Mouse (Mus musculus) liver, embryonic 13.5 days (tissue): ENCODE data around the gene Miox. TPM values are rescaled to one million over a fixed set of nuclear protein-coding genes. Genes with fewer than 3 reads are reported as not detected.
A peak's percentile ranks its signal among the peaks of the same experiment; 100 is the strongest.

Experiments
- ATAC-seq: fragments of 200-750 bp; cut with Nextera tagmentation; 2 replicates; pipeline ENCODE4 v1.8.0; 2017; ENCODE audit warnings: low read depth, mild to moderate bottlenecking, moderate number of reproducible peaks, moderate library complexity
- DNase-seq: peaks from one replicate; pipeline ENCODE4 v3.0.0; 2022
- H3K27ac ChIP-seq: fragments of 300-500 bp; sonication (generic); 2 replicates; pipeline ENCODE4 v1.5.1; 2015; ENCODE audit warnings: moderate library complexity, mild to moderate bottlenecking, inconsistent platforms
- H3K27me3 ChIP-seq: fragments of 300-500 bp; sonication (generic); 2 replicates; pipeline ENCODE4 v1.6.1; 2015; ENCODE audit warnings: mild to moderate bottlenecking, inconsistent platforms
- H3K36me3 ChIP-seq: fragments of 300-500 bp; sonication (generic); 2 replicates; pipeline ENCODE4 v1.6.1; 2015; ENCODE audit warnings: mild to moderate bottlenecking, inconsistent platforms
- H3K4me1 ChIP-seq: fragments of 300-500 bp; sonication (generic); replicated peaks from 2 replicates; pipeline ENCODE4 v1.6.1; 2015; ENCODE audit warnings: inconsistent platforms
- H3K4me2 ChIP-seq: fragments of 300-500 bp; sonication (generic); 2 replicates; pipeline ENCODE4 v1.6.1; 2015; ENCODE audit warnings: inconsistent platforms, mild to moderate bottlenecking, moderate library complexity
- H3K4me3 ChIP-seq: fragments of 300-500 bp; sonication (generic); replicated peaks from 2 replicates; pipeline ENCODE4 v1.5.1; 2015; ENCODE audit warnings: mild to moderate bottlenecking, inconsistent platforms
- H3K9ac ChIP-seq: fragments of 300-500 bp; sonication (generic); 2 replicates; pipeline ENCODE4 v1.6.1; 2015; ENCODE audit warnings: mild to moderate bottlenecking, inconsistent platforms
- H3K9me3 ChIP-seq: fragments of 300-500 bp; sonication (generic); replicated peaks from 2 replicates; pipeline ENCODE4 v1.6.1; 2016; ENCODE audit warnings: inconsistent platforms
- WGBS: fragments of 180-500 bp; shearing (Covaris S2); methylation state at CpG from one replicate; pipeline ENCODE4 v1.1.7; 2015; ENCODE audit not compliant: insufficient replicate concordance; 5-methylcytosine and 5-hydroxymethylcytosine counted together
- polyA plus RNA-seq: library from polyadenylated mRNA; unstranded; fragments of >200 nt; fragmentation: Nextera tagmentation; extraction: Ambion mirVana; gene quantifications from 2 replicates; pipeline ENCODE4 v1.2.1, GENCODE M21; 2015

The Miox gene
- polyA plus RNA-seq, 1 experiment from 2014 or later, result 6.8 TPM

DNA sequence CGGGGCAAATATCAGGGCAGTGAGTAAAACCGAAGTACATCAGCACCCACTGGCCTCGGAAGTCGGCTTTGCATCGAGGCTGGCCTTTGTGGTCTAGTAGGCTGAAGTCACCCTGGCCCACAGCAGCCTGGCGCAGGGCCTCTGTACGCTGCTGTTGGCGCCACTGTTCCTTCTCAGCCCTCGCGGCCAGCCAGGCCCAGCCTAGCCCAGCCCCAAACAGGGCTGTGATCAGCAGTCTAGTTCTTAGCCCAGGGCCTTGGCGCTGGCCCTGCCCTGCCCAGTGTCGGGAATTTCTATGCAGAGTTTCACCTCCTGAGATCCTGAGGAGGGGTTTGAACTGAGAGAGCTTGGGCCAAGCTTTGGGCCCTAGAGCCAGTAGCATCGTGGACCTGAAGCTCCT is 37.9 kb downstream of the Miox start:
- 87% methylated on average over 13 of the region's 13 CpGs for WGBS
- Histone ChIP-seq H3K27ac (0 out of 2 replicates have a peak overlapping the region, but pooled peaks have one; percentile 87), H3K9me3 (no peaks in the 10 kb centered on the region), H3K4me2 (peak overlapping the region; percentile 98), H3K27me3 (peaks cover 13% of the 10 kb centered on the region), H3K9ac (0 out of 2 replicates have a peak overlapping the region, but pooled peaks have one; percentile 2), H3K36me3 (peaks cover 58% of the 10 kb centered on the region), H3K4me3 (0 out of 2 replicates have a peak overlapping the region, but pooled peaks have one; percentile 71), H3K4me1 (peaks cover 40% of the 10 kb centered on the region)
- ATAC-seq (no peak), DNase-seq (no peak)

DNA sequence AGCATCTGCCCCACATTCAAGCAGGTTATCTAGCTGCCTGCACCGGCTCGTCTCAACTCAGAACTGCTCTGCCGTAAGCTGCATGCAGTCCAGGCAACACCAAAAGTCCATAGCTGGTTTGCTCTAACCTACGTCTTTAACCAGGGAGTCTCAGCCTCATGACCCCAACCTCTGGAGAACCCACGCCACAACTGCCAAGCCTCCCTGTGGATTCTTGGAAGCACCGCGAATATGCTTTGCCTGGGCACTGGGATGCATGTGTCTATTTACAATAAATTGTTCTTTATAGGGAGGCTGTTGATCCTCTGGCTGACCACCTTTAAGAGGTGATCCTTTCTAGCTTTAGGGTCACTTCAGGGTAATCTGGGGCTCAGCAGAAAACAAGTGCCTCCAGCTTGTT is 38.3 kb downstream of the Miox start:
- peaks cover 17% of the 10 kb centered on the region for H3K27me3 ChIP-seq
- H3K9me3 ChIP-seq, result no peaks in the 10 kb centered on the region
- peak overlapping the region; percentile 71 for H3K4me3 ChIP-seq
- no peak for DNase-seq
- peak overlapping the region; percentile 98 for H3K4me2 ChIP-seq
- peaks cover 44% of the 10 kb centered on the region for H3K4me1 ChIP-seq
- WGBS, result 80% methylated on average over 7 of the region's 7 CpGs
- peak overlapping the region; percentile 85 for H3K9ac ChIP-seq
- H3K27ac ChIP-seq, result peak overlapping the region; percentile 87
- peaks cover 54% of the 10 kb centered on the region for H3K36me3 ChIP-seq
- ATAC-seq, result no peak

DNA sequence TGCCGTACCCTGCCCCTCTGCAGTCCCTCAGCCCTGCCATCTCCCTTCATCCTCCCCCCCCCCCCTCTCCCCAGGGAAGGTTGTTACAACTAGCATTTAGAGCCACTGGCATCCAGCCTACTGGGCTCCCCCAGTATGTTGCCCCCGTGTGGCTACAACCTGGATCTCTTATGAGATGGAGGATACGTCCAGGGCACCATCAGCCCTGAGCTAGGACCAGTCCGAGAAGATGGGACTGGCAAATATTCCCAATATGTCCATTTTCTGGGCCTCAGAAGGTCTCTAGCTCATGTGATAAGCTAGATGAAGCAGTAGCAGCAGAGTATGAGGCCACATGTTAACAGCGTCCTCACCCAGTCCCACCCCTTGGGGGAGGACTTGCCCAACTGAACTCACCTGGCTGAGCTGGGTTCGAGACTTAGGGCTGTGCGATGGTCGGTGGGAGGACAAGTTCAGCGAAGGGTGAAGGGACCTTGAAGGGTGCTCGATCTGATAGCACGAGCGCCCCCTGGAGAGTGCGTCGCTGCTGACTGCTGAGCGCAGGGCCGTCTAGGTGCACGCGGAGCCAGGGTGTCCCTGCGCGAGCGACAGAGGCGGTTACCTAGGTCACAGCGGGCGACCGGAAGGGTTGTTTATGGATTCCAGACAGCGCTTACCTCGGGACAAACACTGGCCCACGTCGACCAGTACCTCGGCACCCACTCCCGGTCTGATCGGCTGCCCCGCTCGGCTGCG is 39.0 kb downstream of the Miox start:
- peak overlapping the region; percentile 98 for H3K4me2 ChIP-seq
- peak overlapping the region; percentile 71 for H3K4me3 ChIP-seq
- WGBS, result 1% methylated on average over 35 of the region's 35 CpGs
- H3K9ac ChIP-seq, result peak overlapping the region; percentile 85
- DNase-seq (peak; percentile 81), ATAC-seq (peak; percentile 82)
- H3K4me1 ChIP-seq, result peaks cover 51% of the 10 kb centered on the region
- H3K9me3 ChIP-seq, result no peaks in the 10 kb centered on the region
- peaks cover 47% of the 10 kb centered on the region for H3K36me3 ChIP-seq
- H3K27ac ChIP-seq, result peak overlapping the region; percentile 87
- peaks cover 24% of the 10 kb centered on the region for H3K27me3 ChIP-seq

DNA sequence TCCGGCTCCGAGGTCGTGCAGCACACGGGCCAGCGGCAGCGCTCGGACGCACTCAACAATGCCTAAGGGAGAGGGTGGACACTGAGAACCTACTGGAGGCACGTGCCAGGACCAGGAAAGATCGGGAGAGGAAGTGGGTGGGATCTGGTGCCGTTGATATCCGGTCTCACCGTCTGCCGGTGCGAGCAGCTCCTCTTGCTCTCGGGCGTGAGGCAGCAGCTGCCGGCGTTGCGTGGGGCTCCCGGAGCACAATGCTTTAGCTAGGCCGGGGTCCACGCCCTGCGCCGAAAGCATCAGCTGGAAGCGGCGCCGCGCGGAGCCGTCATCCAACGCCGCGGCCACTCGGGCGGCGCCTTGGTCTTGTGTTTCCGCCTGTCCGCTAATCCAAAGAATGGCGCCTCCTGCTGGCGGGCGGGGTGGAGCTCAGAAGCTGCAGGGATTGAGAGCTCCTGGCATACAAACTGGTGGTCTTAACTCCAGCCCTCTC is 39.6 kb downstream of the Miox start, which contains the start of gene Sco2:
TSS of gene Sco2 (minus strand) at position 85 of the 487 bp plus-strand sequence.
- Histone ChIP-seq H3K9me3 (no peaks in the 10 kb centered on the region), H3K27me3 (peaks cover 30% of the 10 kb centered on the region), H3K4me1 (peaks cover 57% of the 10 kb centered on the region), H3K9ac (peak within 1 kb of the TSS; percentile 85), H3K36me3 (peaks cover 41% of the 10 kb centered on the region), H3K27ac (peak within 1 kb of the TSS; percentile 87), H3K4me3 (peak within 1 kb of the TSS; percentile 71), H3K4me2 (peak within 1 kb of the TSS; percentile 98)
- ATAC-seq (peak; percentile 72), DNase-seq (peak; percentile 83)
- under 1% methylated on average over 42 of the region's 42 CpGs for WGBS

DNA sequence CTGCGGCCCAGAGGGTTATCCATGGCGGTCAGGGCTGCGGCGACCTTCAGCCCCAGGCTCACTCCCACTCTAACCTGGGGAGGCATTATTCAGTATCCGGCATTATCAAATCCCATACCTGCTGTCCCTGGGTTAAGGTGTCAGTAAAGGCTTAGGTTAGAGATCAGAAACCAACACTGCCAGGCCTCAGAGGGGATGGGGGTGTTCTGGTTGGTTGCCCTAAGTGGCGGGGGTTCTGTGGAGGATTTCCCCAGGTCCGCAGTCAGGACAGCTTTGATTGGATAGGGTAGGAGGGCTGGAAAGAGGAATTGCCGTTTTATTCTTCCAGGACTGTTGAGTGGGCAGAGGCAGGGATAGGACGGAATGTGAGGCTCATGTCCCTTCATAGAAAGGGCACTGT is 40.1 kb downstream of the Miox start:
- peaks cover 36% of the 10 kb centered on the region for H3K36me3 ChIP-seq
- ATAC-seq, result peak; percentile 1
- H3K9ac ChIP-seq, result peak overlapping the region; percentile 85
- H3K27me3 ChIP-seq, result peaks cover 36% of the 10 kb centered on the region
- peak overlapping the region; percentile 71 for H3K4me3 ChIP-seq
- peaks cover 62% of the 10 kb centered on the region for H3K4me1 ChIP-seq
- peak overlapping the region; percentile 87; the same call in 1 of the 2 replicates for H3K27ac ChIP-seq
- H3K9me3 ChIP-seq, result no peaks in the 10 kb centered on the region
- no peak for DNase-seq
- H3K4me2 ChIP-seq, result peak overlapping the region; percentile 98
- 52% methylated on average over 9 of the region's 9 CpGs for WGBS

DNA sequence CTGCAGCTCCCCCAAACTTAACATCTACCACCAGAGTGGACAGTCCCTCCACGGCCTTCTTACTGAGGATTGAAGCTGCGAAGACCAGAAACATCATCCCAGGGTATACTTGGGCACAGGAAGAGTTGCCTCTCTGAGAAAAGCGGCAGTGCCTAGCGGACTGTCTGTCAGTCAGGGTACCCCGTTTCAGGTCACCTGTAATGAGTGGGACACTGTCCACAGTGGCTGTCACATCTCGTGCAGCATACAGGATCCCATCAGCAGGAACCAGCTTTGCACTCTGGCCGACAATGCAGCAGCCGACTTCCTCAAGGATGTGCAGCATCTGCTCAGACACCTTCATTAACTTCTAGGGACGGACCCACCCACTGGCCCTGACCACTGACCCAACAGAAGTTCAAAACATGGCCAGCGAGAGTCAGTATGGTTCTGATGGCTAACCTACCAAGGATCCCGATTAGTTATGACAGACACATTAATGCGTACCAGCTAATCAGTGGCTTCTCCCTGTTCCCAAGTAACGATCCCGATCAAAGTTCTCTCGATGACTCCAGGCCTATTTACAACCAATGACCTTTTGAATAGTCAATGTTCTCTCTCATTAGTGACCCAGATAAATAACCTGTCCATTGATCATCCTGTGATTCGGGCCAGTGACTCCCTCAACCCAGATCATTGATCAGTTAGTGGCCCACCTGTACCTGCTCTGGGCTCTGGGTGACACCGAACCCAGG is 40.8 kb downstream of the Miox start:
- Histone ChIP-seq H3K4me3 (no peak overlapping the region), H3K4me1 (peaks cover 66% of the 10 kb centered on the region), H3K27ac (no peak overlapping the region), H3K4me2 (no peak overlapping the region; the same call in 1 of the 2 replicates), H3K36me3 (peaks cover 29% of the 10 kb centered on the region), H3K27me3 (peaks cover 40% of the 10 kb centered on the region), H3K9ac (no peak overlapping the region), H3K9me3 (no peaks in the 10 kb centered on the region)
- ATAC-seq, result no peak
- DNase-seq, result no peak
- WGBS, result 81% methylated on average over 17 of the region's 17 CpGs

DNA sequence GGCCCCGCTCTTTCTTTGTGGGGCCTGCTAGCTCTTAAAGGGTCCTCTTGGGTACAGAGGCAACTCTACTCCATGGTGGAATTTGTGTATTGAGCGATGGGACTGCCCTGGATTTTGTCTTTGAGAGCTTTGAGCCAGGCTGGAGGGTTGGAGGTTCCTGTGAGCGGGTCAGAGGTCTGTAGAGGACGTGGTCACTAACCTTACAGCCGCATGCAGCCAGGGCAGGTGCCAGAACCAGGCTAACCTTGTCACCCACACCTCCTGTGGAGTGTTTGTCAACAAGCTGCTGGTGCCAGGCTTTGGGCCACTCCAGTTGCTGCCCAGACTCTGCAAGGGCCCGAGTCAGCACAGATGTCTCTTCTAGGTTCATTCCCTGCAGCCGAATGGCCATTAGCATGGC is 41.8 kb downstream of the Miox start:
- H3K36me3 ChIP-seq, result peaks cover 19% of the 10 kb centered on the region
- H3K9ac ChIP-seq, result no peak overlapping the region
- no peak for DNase-seq
- 68% methylated on average over 7 of the region's 7 CpGs for WGBS
- H3K9me3 ChIP-seq, result no peaks in the 10 kb centered on the region
- ATAC-seq, result no peak
- H3K27me3 ChIP-seq, result peaks cover 40% of the 10 kb centered on the region
- peaks cover 58% of the 10 kb centered on the region for H3K4me1 ChIP-seq
- no peak overlapping the region for H3K4me3 ChIP-seq
- no peak overlapping the region for H3K4me2 ChIP-seq
- no peak overlapping the region for H3K27ac ChIP-seq

DNA sequence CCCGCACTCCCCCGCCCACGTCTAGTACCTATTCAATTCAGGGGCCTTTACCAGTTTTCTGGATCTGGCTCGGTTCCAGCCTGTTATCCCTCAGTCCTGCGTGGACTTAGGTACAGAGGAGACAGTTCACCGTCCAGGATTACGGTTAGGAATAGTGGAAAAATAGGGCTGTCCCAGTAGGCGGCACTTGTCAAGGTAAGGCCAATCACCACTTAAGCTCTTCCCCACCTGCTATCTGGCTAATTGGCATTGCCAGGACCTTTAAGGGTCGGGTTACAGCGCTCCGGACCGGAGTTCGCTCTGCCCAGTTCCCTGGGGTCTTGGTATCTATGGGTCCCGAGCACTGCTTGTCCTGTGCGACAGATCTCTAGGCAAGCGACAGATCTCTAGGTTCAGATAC is 42.8 kb downstream of the Miox start, which contains the start of gene Tymp:
TSS of gene Tymp (minus strand) at position 83 of the 400 bp plus-strand sequence.
- no peak within 1 kb of the TSS for H3K4me3 ChIP-seq
- H3K27me3 ChIP-seq, result peaks cover 40% of the 10 kb centered on the region
- peaks cover 53% of the 10 kb centered on the region for H3K4me1 ChIP-seq
- no peak within 1 kb of the TSS for H3K27ac ChIP-seq
- WGBS, result 43% methylated on average over 16 of the region's 16 CpGs
- peaks cover 10% of the 10 kb centered on the region for H3K36me3 ChIP-seq
- no peak for ATAC-seq
- no peak for DNase-seq
- H3K9me3 ChIP-seq, result no peaks in the 10 kb centered on the region
- H3K4me2 ChIP-seq, result peak within 1 kb of the TSS; percentile 69
- no peak within 1 kb of the TSS for H3K9ac ChIP-seq

DNA sequence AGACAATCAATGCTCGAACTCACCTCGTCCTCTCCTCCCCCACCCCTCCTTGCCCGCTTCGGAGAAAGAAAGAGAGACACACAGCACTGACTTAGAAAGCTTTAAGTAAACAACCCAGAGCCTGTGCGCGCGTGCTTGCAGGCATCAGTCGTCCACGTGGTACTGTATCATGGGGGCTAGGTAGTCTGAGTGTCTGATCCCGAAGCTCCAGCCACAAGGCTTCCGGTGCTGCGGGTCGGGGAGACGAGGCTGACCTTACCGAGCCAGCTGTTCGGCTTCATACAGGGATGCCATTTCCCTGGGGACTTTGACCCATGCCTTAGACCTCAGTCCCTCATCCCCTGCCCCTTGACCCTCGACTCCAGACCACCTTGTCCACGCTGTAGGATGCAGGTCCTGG is 43.2 kb downstream of the Miox start:
- no peak for ATAC-seq
- 8% methylated on average over 18 of the region's 18 CpGs for WGBS
- H3K27me3 ChIP-seq, result peaks cover 40% of the 10 kb centered on the region
- H3K27ac ChIP-seq, result no peak overlapping the region
- peaks cover 6% of the 10 kb centered on the region for H3K36me3 ChIP-seq
- no peak for DNase-seq
- H3K4me2 ChIP-seq, result peak overlapping the region; percentile 69
- H3K9me3 ChIP-seq, result no peaks in the 10 kb centered on the region
- peaks cover 49% of the 10 kb centered on the region for H3K4me1 ChIP-seq
- no peak overlapping the region for H3K9ac ChIP-seq
- no peak overlapping the region for H3K4me3 ChIP-seq

DNA sequence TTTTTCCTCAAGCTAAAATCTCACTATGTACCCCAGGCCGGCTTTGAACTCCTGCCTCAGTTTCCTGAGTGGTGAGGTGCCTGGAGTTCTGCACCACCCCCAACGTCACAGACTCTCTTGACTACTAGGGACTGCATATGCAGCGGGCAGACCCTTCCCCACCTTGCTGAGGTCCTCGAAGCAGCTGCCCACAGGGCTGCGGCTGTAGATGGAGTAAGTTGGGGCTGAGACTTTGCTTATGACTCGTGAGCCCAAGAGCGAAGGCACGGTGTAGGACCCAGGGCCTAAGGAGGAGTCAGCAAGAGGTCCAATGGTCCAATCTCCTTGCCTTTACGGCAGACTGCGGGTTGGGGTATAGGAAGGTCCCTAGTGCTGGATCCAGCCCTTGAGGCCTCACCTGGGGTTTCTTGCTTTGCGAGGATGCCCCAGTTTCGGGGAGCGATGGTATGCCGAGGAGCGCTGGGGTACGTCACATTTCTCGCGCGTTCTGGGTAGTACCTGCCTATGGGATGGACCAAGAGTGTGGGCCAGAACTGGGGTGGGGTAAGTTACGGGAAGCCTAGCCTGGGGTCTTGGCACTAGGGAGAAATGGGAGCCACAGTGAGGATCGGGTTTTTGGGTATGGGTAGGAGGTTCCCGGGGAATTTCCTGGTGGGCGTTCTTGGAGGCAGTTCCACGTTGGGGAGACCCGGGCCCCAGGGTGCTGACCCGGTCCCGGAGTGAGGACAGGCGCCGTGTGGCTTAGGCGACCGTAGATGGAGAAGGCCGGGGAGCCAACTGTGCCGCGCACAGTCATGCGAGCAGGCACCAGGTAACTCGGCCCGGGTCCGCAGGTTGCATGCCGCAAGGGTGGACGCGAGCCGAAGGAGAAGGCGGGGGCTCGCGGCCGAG is 44.0 kb downstream of the Miox start:
- Histone ChIP-seq H3K36me3 (no peaks in the 10 kb centered on the region), H3K27ac (no peak overlapping the region), H3K9ac (peak overlapping the region; percentile 47), H3K27me3 (peaks cover 40% of the 10 kb centered on the region), H3K4me2 (peak overlapping the region; percentile 69), H3K4me1 (peaks cover 40% of the 10 kb centered on the region), H3K9me3 (no peaks in the 10 kb centered on the region), H3K4me3 (peak overlapping the region; percentile 50)
- DNase-seq (no peak), ATAC-seq (no peak)
- 20% methylated on average over 46 of the region's 46 CpGs for WGBS
